Mouse (Mus musculus) adrenal gland, adult 18-20 months (tissue): ENCODE results near the gene Ccno. TPM values are rescaled to one million over a fixed set of nuclear protein-coding genes. Genes with fewer than 3 reads are reported as not detected.

ENCODE experiments used
- DNase-seq, 2 experiments: peaks; one replicate each; pipeline ENCODE4 v3.0.0; 2021 to 2022; ENCODE audit warnings: low spot score in 2 of 2
- long read RNA-seq, 2 experiments: library from polyadenylated mRNA; stranded (forward); transcript quantifications; one replicate each; pipeline ENCODE4 v2.0.0; 2021
- total RNA-seq, 2 experiments: library from RNA; stranded (reverse); gene quantifications; 1 replicate in 1 of 2; 2 replicates in 1 of 2; pipeline ENCODE4 v1.2.3; 2021

Ccno gene
- under 1 TPM; 0.42 to 0.89 TPM for total RNA-seq
- long read RNA-seq, experiment 1: 0 reads
- long read RNA-seq, experiment 2, partial matches to known transcripts: 0 of 1 reads
- long read RNA-seq, experiment 2, other reads (novel, unspliced or antisense): 1 of 1 reads

- peak; percentile 91 to 94 for DNase-seq
Observed at GRCm38 (mm10) chr13:112987532-112987943, at the start of gene Ccno. Gene Ccno, plus strand, starts transcription at chr13:112987802.

DNA sequence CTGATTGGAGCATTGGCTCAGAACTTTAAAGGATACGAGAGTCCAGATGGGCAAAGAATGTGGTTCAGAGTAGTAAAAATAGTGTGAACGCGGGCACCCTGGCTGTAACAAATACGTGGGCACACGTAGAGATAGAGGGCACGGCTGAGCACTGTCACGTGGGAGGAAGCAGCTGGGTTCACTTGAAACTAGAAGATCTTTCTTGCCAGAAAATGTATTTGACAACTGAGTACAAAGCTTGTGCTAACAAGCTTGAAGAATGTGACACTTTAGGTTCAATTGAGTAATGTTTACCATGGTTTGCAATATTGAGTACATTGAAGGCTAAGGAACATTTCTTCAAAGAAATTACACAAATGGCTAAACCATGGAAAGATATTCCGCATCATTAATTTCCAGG is 49.5 kb upstream of the Ccno start:
- no peak for DNase-seq

- no peak for DNase-seq
Observed at GRCm38 (mm10) chr13:112941879-112942330, 45.7 kb upstream of the Ccno start.

GRCm38 (mm10) chr13:112945312-112945711 is 42.3 kb upstream of the Ccno start:
- DNase-seq: no peak

DNA sequence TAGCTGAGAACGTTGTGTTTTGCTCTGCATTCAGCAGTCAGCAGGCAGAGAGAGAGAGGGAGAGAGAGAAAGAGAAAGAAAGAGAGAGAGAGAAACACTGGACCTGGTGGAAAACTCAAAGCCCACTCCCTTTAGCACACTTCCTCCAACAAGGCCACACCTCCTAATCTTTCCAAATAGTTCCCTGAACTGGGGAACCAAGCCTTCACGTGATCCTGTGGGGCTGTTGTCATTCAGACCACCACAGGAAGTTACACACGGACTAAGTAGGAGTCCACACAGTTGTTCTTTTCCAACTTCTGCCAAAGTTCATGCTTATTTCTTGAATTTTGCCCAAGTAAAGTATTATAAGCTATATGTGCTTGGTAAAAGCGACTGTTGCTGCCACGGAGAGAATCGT is 41.7 kb upstream of the Ccno start:
- DNase-seq: no peak

GRCm38 (mm10) chr13:112954067-112954466 is 33.5 kb upstream of the Ccno start:
- DNase-seq: no peak

DNA sequence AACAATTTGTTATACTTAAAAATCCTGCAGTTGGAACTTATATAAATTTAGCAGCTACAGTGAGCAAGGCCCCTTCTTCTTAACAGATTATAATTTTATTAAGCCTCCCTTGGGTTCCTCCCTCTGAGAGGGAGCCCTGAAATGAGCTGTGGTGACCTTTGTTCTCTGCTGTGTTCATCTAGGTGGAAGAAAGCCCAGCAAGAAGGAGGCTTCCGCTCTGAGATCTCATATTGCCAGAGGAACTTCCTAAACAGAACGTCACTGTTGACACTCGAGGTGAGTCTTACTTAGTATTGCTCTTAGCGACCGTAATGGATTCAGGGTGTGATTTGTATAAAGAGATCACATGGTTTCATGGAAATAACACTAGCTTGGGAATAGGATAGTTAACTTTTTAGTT is 24.5 kb upstream of the Ccno start:
- DNase-seq: no peak

DNA sequence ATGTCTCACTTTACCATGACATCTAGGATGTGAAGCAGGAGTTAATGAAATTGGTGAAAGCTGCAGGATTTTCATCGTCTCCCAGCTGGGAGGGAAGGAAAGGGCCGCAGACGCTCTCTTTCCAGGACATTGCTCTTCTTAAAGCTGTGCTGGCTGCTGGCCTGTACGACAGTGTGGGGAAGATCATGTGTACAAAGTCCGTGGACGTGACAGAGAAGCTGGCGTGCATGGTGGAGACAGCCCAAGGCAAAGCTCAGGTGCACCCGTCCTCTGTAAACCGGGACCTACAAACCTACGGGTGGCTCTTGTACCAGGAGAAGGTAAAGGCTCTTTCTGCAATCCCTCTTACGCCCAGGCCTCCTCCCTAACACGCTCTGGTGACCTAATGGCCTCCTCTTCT is 23.2 kb upstream of the Ccno start:
- no peak for DNase-seq

- DNase-seq: no peak
Observed at GRCm38 (mm10) chr13:112967267-112967666, 20.3 kb upstream of the Ccno start.

DNA sequence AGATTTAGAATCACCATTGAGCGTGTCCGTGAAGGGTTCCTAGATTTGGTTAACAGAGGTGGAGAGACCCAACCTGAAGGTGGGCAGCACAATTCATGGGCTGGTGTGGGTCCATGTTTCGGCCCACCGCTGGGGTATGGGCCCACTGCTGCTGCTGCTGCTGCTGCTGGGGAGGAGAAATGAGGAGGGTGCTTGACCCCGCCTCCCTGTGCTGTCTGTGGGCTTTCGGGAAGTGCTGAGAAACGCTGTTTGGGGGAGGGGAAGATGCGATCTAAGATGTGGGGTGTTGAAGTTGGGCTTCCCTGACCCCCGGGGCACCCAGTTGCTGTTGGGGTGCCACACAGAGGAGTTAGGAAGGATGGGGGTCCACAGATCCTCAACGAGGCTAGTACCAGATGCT is 10.9 kb upstream of the Ccno start:
- DNase-seq: no peak

GRCm38 (mm10) chr13:112985605-112986450 is 1.8 kb upstream of the Ccno start:
- no peak for DNase-seq

GRCm38 (mm10) chr13:112986451-112986950 is 1.1 kb upstream of the Ccno start:
- DNase-seq: no peak

GRCm38 (mm10) chr13:112987991-112988390 is 389 bp downstream of the Ccno start:
- no peak for DNase-seq

GRCm38 (mm10) chr13:112988866-112989265 is 1.3 kb downstream of the Ccno start:
- DNase-seq: no peak

GRCm38 (mm10) chr13:112989541-112989940 is 1.9 kb downstream of the Ccno start:
- DNase-seq: no peak

GRCm38 (mm10) chr13:112990346-112990745 is 2.7 kb downstream of the Ccno start:
- no peak for DNase-seq

DNA sequence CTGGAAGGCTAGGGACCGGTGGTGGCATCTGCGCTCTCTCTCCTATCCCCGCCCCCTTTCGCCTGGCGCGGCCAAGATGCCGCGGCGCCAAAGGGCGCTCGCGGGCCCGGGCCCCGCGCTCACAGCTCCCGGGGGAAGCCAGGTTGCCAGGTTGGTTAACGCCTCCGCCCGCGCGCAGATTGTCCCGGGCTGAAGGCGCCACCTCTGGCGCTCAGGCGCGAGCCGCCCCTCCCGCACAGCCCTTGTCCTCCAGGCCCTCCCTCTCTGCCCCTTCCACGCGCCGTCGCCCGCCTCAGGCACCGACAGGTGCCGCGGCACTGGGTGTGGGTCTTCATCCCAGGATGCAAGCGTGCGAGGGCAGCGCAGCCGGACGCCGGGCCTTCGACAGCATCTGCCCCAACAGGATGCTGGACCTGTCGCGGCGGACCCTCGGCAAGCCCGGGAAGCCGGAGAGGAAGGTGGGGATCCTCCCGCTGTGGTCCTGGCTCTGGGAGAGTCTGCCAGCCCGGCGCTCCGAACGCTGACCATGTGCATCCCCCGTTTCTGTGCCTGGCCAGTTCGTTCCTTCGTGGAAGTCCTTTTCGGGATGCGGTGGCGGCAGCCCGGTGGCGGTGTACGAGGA is 6.0 kb downstream of the Ccno start, which contains the start of gene Mcidas:
Gene Mcidas (plus strand): TSS at position 315 of the 622 bp plus-strand sequence.
- DNase-seq: peak in 1 of 2 experiments; percentile 28

GRCm38 (mm10) chr13:112994191-112994590 is 6.6 kb downstream of the Ccno start:
- peak; percentile 46 to 50 for DNase-seq

DNA sequence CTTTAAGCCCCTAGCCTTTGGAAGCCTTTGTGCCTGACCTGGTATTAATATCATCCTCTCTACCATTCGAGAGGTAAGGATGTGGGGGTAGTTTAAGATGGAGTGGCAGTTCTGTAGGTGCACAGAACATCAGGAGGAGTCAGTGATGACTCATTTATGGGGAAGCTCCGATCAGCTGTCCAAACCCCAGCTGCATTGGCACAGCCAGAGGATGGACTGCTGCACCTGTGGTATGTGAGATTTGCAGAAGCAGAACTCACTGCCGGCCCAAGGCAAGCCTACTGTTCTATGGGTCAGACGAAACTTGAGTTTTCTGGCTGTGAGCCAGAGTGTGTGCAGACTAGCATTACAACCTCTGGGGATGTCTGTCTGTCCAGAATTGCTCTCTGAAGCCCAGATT is 8.8 kb downstream of the Ccno start:
- DNase-seq: no peak

- no peak for DNase-seq
Observed at GRCm38 (mm10) chr13:112997369-112997768, 9.8 kb downstream of the Ccno start.

GRCm38 (mm10) chr13:112998427-112999201 is 11.0 kb downstream of the Ccno start:
- peak; percentile 26 to 30 for DNase-seq
